Mouse (Mus musculus): ENCODE results near the gene C130032M10Rik. TPM values are rescaled to one million over a fixed set of nuclear protein-coding genes. Genes with fewer than 3 reads are reported as not detected.

Gene C130032M10Rik
- polyA plus RNA-seq, 1 experiment = not detected

DNA sequence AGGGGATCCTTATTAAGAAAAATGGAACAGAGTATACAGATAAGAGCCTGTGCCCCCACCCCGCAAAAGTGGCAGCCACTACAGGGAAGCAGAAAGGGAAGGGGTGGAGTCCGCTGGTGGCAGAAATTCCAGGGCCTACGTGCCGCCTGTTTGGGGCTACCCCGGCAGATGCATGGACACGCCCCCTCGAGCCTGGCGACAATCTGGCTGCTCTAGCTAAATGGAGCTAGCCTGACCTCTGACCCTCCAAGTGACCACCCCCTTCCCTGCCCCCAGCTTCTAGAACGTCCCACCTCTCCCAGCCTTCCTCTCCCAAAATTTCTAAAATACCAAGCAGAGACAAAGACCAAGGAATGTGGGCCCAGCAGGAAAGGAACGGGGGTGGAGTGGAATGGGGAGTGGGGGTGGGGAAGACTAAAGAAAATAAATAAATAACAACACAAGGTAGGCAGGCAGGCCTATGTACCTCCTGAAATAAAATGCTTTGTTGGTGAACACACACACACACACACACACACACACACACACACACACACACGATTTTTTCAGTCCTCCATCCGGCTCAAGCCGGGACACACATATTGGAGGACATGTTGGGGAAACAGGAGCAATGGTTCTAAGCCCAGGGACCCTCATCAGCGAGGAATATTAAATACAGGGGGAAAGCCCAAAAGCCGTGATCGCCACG lies 12.6 kb downstream of the C130032M10Rik start:
- Histone ChIP-seq H3K79me3 (ENCODE audit: low read depth) (no peaks in the 10 kb centered on the region), H3K36me3 (ENCODE audit: control insufficient read depth, insufficient read depth) (no peaks in the 10 kb centered on the region), H3K79me2 (ENCODE audit: control insufficient read depth, insufficient read depth) (no peaks in the 10 kb centered on the region), H3ac (ENCODE audit: control insufficient read depth, insufficient read length, low read depth) (no peak overlapping the region), H3K4me3 (ENCODE audit: insufficient read depth, poor library complexity, severe bottlenecking) (no peak overlapping the region), H3K27me3 (ENCODE audit: control insufficient read depth, insufficient read depth, insufficient read length) (no peaks in the 10 kb centered on the region)
- TF ChIP-seq MYOG (IDR thresholded peaks at IDR 0.05; ENCODE audit: control insufficient read depth, extremely low read depth, insufficient read length) (no peak), FOSL1 (IDR thresholded peaks at IDR 0.05; ENCODE audit: insufficient read depth, low read length, poor library complexity, severe bottlenecking) (no peak), CEBPB (IDR thresholded peaks at IDR 0.05; ENCODE audit: low read depth) (no peak), MYOD1 (IDR thresholded peaks at IDR 0.05; ENCODE audit: control insufficient read depth, insufficient read length, low read depth) (no peak), CTCF (IDR thresholded peaks at IDR 0.05; ENCODE audit: control insufficient read depth, insufficient read depth, insufficient read length) (no peak), USF1 (IDR thresholded peaks at IDR 0.05; ENCODE audit: low read depth) (no peak), MAX (IDR thresholded peaks at IDR 0.05) (no peak)

DNA sequence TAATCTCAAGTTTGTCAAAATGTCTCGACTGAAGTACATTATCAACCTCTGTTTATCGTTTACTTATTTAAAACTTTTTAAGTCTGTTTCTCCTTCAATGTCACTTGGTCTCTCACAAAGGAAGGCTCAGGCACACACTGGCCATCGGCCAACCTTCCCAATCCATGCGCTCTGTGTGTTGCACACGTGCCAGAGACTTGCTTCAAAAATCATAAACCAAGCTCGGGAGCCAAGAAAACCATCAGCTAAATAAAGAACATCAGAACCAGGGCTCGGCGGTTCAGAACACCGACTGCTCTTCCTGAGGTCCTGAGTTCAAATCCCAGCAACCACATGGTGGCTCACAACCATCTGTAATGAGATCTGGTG lies 13.2 kb downstream of the C130032M10Rik start:
- no peaks in the 10 kb centered on the region for H3K79me2 ChIP-seq (ENCODE audit: control insufficient read depth, insufficient read depth)
- no peaks in the 10 kb centered on the region for H3K27me3 ChIP-seq (ENCODE audit: control insufficient read depth, insufficient read depth, insufficient read length)
- TF ChIP-seq USF1 (IDR thresholded peaks at IDR 0.05; ENCODE audit: low read depth) (no peak), MYOG (IDR thresholded peaks at IDR 0.05; ENCODE audit: control insufficient read depth, extremely low read depth, insufficient read length) (no peak), MYOD1 (IDR thresholded peaks at IDR 0.05; ENCODE audit: control insufficient read depth, insufficient read length, low read depth) (no peak)
- H3K36me3 ChIP-seq (ENCODE audit: control insufficient read depth, insufficient read depth) = no peaks in the 10 kb centered on the region
- no peaks in the 10 kb centered on the region for H3K79me3 ChIP-seq (ENCODE audit: low read depth)
- no peak overlapping the region for H3ac ChIP-seq (ENCODE audit: control insufficient read depth, insufficient read length, low read depth)
- H3K4me3 ChIP-seq (ENCODE audit: insufficient read depth, poor library complexity, severe bottlenecking) = no peak overlapping the region

DNA sequence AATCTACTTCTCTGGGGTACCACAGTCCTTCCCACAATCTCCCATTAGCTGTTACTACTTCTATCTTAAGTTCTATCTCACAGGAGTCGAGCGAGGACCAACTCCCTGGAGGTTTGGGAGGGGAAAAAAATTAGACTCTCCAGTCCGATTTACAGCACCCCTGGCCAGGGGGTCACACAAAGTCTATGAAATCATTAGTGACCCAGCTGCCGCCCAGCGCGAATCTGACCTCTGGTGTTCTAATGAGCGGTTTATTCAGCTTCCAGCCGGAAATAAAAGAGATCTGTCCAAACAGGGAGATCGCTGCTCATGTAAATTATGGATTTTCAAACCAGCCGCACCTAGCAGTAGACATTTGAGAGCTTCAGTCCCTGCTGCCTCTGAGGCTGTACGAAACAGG lies 15.8 kb downstream of the C130032M10Rik start:
- Histone ChIP-seq H3K27me3 (ENCODE audit: control insufficient read depth, insufficient read depth, insufficient read length) (no peaks in the 10 kb centered on the region), H3K36me3 (ENCODE audit: control insufficient read depth, insufficient read depth) (no peaks in the 10 kb centered on the region), H3K79me2 (ENCODE audit: control insufficient read depth, insufficient read depth) (no peaks in the 10 kb centered on the region), H3K4me3 (ENCODE audit: insufficient read depth, poor library complexity, severe bottlenecking) (no peak overlapping the region), H3K79me3 (ENCODE audit: low read depth) (no peaks in the 10 kb centered on the region), H3ac (ENCODE audit: control insufficient read depth, insufficient read length, low read depth) (no peak overlapping the region)
- TF ChIP-seq CEBPB (IDR thresholded peaks at IDR 0.05; ENCODE audit: low read depth) (no peak), CTCF (IDR thresholded peaks at IDR 0.05; ENCODE audit: control insufficient read depth, insufficient read depth, insufficient read length) (no peak), MYOD1 (IDR thresholded peaks at IDR 0.05; ENCODE audit: control insufficient read depth, insufficient read length, low read depth) (no peak), USF1 (IDR thresholded peaks at IDR 0.05; ENCODE audit: low read depth) (no peak), MAX (IDR thresholded peaks at IDR 0.05) (no peak), MYOG (IDR thresholded peaks at IDR 0.05; ENCODE audit: control insufficient read depth, extremely low read depth, insufficient read length) (no peak), FOSL1 (IDR thresholded peaks at IDR 0.05; ENCODE audit: insufficient read depth, low read length, poor library complexity, severe bottlenecking) (no peak)

DNA sequence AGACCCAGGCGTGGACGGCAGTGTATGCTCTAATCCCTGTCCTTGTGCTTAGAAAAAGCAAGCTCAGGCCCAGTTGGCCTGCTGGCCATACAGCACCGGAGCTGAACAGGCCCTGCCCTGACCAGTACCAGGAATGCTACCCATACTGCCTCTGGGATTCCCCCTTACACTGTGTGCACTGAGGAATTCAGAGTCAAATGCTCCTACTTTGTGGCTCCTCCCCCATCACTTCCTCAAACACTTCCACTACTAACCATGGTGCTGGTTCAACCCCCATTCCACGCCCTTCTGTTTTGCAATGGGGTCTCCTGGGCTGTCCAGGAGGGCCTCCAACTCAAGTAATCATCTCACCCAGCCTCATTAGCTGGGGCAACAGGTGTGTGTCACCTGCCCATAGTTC lies 18.4 kb downstream of the C130032M10Rik start:
- TF ChIP-seq USF1 (IDR thresholded peaks at IDR 0.05; ENCODE audit: low read depth) = no peak
- no peak for TF ChIP-seq CTCF (IDR thresholded peaks at IDR 0.05; ENCODE audit: control insufficient read depth, insufficient read depth, insufficient read length)
- no peak for TF ChIP-seq MYOD1 (IDR thresholded peaks at IDR 0.05; ENCODE audit: control insufficient read depth, insufficient read length, low read depth)
- TF ChIP-seq MYOG (IDR thresholded peaks at IDR 0.05; ENCODE audit: control insufficient read depth, extremely low read depth, insufficient read length) = no peak
- no peak for TF ChIP-seq MAX (IDR thresholded peaks at IDR 0.05)
- no peak for TF ChIP-seq FOSL1 (IDR thresholded peaks at IDR 0.05; ENCODE audit: insufficient read depth, low read length, poor library complexity, severe bottlenecking)
- TF ChIP-seq CEBPB (IDR thresholded peaks at IDR 0.05; ENCODE audit: low read depth) = no peak
- no peaks in the 10 kb centered on the region for H3K79me2 ChIP-seq (ENCODE audit: control insufficient read depth, insufficient read depth)
- no peaks in the 10 kb centered on the region for H3K36me3 ChIP-seq (ENCODE audit: control insufficient read depth, insufficient read depth)
- H3K27me3 ChIP-seq (ENCODE audit: control insufficient read depth, insufficient read depth, insufficient read length) = no peaks in the 10 kb centered on the region
- H3K4me3 ChIP-seq (ENCODE audit: insufficient read depth, poor library complexity, severe bottlenecking) = no peak overlapping the region
- H3K79me3 ChIP-seq (ENCODE audit: low read depth) = no peaks in the 10 kb centered on the region
- no peak overlapping the region for H3ac ChIP-seq (ENCODE audit: control insufficient read depth, insufficient read length, low read depth)

DNA sequence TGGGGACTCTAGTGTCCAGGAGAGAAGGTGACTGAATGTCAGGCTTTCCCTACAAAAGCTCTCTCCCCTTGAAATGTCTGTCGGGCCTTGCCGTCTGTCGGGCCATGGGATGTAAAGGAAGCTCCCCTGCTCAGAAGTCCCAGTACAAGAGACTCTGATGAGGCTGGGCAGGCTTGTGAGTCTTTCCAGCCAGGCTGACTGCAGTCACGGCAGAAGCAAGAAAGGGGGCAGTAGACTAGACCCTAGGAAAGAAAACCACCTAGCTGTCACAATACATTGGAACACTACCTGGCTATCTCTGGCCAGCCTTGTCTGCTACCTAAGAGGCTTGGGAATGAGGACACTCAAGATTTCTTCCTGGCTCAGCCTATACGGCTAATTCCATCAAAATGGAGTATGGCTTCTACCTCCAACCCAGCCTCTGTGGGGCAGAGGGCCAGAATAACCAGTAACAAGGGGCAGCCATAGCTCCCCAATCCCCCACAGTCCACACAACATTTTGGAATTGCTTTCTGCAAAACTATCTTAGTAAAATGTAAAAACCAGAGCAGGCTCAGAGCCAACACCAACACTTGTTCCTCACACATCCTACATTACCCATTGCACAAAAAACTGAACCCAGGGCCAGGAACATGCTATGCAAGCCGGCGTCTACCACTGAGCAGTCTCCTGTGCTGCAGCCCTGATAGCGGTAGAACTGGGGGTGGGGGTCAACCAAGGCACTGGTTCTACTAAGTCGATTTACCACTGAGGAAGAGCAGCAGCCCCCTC lies 19.4 kb downstream of the C130032M10Rik start:
- Histone ChIP-seq H3K79me3 (ENCODE audit: low read depth) (no peaks in the 10 kb centered on the region), H3K79me2 (ENCODE audit: control insufficient read depth, insufficient read depth) (no peaks in the 10 kb centered on the region), H3ac (ENCODE audit: control insufficient read depth, insufficient read length, low read depth) (no peak overlapping the region), H3K4me3 (ENCODE audit: insufficient read depth, poor library complexity, severe bottlenecking) (no peak overlapping the region), H3K27me3 (ENCODE audit: control insufficient read depth, insufficient read depth, insufficient read length) (no peaks in the 10 kb centered on the region), H3K36me3 (ENCODE audit: control insufficient read depth, insufficient read depth) (no peaks in the 10 kb centered on the region)
- TF ChIP-seq MYOG (IDR thresholded peaks at IDR 0.05; ENCODE audit: control insufficient read depth, extremely low read depth, insufficient read length) (no peak), CTCF (IDR thresholded peaks at IDR 0.05; ENCODE audit: control insufficient read depth, insufficient read depth, insufficient read length) (no peak), FOSL1 (IDR thresholded peaks at IDR 0.05; ENCODE audit: insufficient read depth, low read length, poor library complexity, severe bottlenecking) (no peak), CEBPB (IDR thresholded peaks at IDR 0.05; ENCODE audit: low read depth) (no peak), MAX (IDR thresholded peaks at IDR 0.05) (no peak), USF1 (IDR thresholded peaks at IDR 0.05; ENCODE audit: low read depth) (no peak), MYOD1 (IDR thresholded peaks at IDR 0.05; ENCODE audit: control insufficient read depth, insufficient read length, low read depth) (no peak)
